Mouse (Mus musculus) intestine, embryonic 14.5 days (tissue): ENCODE measurements at regions not wholly inside any gene's neighbourhood (a gene's known extent, or its start where the extent isn't known, plus 50 kb on each side); places are given as distances from the start of the nearest gene placed in this dataset.

Experiments used
- ATAC-seq: fragments of 200-750 bp; cut with Nextera tagmentation; replicated peaks from 2 replicates; pipeline ENCODE4 v1.8.0; 2017; ENCODE audit warnings: low read depth, moderate number of reproducible peaks, moderate TSS enrichment, moderate library complexity; ENCODE audit not compliant: low FRiP score, low TSS enrichment
- DNase-seq: peaks from one replicate; pipeline ENCODE4 v3.0.0-alpha.2; 2018; ENCODE audit warnings: low spot score
- H3K27ac ChIP-seq: fragments of 300-500 bp; sonication (generic); 2 replicates; pipeline ENCODE4 v1.5.1; 2014; ENCODE audit warnings: low read depth, mild to moderate bottlenecking, control low read depth
- H3K27me3 ChIP-seq: fragments of 300-500 bp; sonication (generic); replicated peaks from 2 replicates; pipeline ENCODE4 v1.6.1; 2014; ENCODE audit warnings: low read length, control low read depth; ENCODE audit not compliant: control insufficient read depth, insufficient read depth
- H3K36me3 ChIP-seq: fragments of 300-500 bp; sonication (generic); 2 replicates; pipeline ENCODE4 v1.6.1; 2014; ENCODE audit warnings: low read length, control low read depth; ENCODE audit not compliant: control insufficient read depth, insufficient read depth
- H3K4me1 ChIP-seq: fragments of 300-500 bp; sonication (generic); replicated peaks from 2 replicates; pipeline ENCODE4 v1.6.1; 2014; ENCODE audit warnings: low read length, control low read depth, mixed read lengths; ENCODE audit not compliant: control insufficient read depth, insufficient read depth
- H3K4me2 ChIP-seq: fragments of 300-500 bp; sonication (generic); 2 replicates; pipeline ENCODE4 v1.6.1; 2014; ENCODE audit warnings: low read length
- H3K4me3 ChIP-seq: fragments of 300-500 bp; sonication (generic); 2 replicates; pipeline ENCODE4 v1.5.1; 2014; ENCODE audit warnings: low read depth, low read length, control low read depth, mixed read lengths
- H3K9ac ChIP-seq: fragments of 300-500 bp; sonication (generic); 2 replicates; pipeline ENCODE4 v1.6.1; 2014; ENCODE audit warnings: mild to moderate bottlenecking, low read length
- H3K9me3 ChIP-seq: fragments of 300-500 bp; sonication (generic); 2 replicates; pipeline ENCODE4 v1.6.1; 2016; ENCODE audit warnings: low read length, control low read depth; ENCODE audit not compliant: control insufficient read depth
- WGBS: fragments of 180-500 bp; shearing (Covaris S2); extraction: QIAGEN DNeasy Blood & Tissue Kit; methylation state at CpG from one replicate; pipeline ENCODE4 v1.1.7; 2014; 5-methylcytosine and 5-hydroxymethylcytosine counted together

DNA sequence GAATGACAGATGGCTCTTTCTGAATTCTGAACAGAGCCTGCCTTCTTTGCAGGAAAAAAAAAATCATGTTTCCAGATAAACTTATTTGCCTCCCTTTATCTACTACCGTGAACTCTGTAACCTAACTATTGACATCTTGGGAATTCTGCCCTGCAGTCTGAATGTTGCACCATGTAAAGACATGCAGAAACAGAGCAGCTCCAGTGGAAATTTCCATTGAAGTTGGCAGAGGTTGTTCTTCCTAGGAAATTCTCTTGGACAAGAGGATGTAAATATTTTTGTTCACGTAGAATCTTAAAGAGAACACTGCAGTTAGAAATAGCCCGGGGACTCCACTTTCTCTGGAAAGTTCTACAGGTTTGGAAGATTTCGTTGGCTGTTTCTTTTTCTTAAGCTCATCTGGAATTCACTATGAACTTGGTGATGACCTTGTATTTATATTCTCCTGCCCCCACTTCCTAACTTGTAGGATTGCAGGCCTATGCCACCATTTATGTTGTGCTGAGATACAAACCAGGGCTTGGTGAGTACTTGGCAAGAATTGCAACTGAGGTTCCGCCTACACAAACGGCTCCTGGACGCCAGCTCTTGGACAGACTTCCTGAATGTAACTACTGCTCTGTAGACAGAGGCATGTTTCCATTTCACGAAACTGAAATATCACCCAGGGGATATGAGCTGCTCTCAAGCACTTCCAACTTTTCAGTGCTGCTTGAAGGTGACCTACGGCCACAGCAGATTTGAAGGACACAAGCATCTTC lies 202.7 kb upstream of the Mocs1 start:
- H3K9ac ChIP-seq, result no peak overlapping the region
- H3K36me3 ChIP-seq, result no peaks in the 10 kb centered on the region
- H3K4me2 ChIP-seq, result no peak overlapping the region
- no peaks in the 10 kb centered on the region for H3K27me3 ChIP-seq
- 35% methylated on average over 9 of the region's 9 CpGs for WGBS
- H3K4me1 ChIP-seq, result peaks cover 13% of the 10 kb centered on the region
- DNase-seq (no peak), ATAC-seq (no peak)
- no peak overlapping the region; the same call in 1 of the 2 replicates for H3K27ac ChIP-seq
- no peaks in the 10 kb centered on the region for H3K9me3 ChIP-seq
- H3K4me3 ChIP-seq, result no peak overlapping the region

DNA sequence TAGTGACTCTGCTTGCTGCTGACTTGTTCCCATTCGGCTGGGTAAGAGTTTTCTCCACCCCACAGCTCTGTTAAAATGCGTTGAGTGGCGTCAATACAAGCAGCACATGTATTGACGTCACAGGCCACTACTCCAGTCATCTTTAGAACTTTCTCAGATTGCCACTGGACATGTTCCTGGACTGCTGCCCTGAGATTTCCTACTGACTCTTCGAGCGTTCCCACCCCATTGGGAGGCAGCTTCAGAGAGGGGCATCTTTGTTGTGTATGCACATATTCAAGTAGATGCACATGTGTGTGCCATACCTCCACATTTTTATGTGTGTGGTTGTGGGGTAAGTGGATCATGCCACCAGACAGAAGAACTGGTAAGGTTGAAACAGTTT lies 202.2 kb upstream of the Mocs1 start:
- no peaks in the 10 kb centered on the region for H3K36me3 ChIP-seq
- ATAC-seq, result no peak
- no peaks in the 10 kb centered on the region for H3K9me3 ChIP-seq
- H3K9ac ChIP-seq, result no peak overlapping the region
- no peaks in the 10 kb centered on the region for H3K27me3 ChIP-seq
- DNase-seq, result no peak
- no peak overlapping the region for H3K4me2 ChIP-seq
- no peak overlapping the region for H3K4me3 ChIP-seq
- H3K4me1 ChIP-seq, result peaks cover 13% of the 10 kb centered on the region
- WGBS, result 77% methylated on average over 6 of the region's 6 CpGs
- H3K27ac ChIP-seq, result no peak overlapping the region; the same call in 1 of the 2 replicates

DNA sequence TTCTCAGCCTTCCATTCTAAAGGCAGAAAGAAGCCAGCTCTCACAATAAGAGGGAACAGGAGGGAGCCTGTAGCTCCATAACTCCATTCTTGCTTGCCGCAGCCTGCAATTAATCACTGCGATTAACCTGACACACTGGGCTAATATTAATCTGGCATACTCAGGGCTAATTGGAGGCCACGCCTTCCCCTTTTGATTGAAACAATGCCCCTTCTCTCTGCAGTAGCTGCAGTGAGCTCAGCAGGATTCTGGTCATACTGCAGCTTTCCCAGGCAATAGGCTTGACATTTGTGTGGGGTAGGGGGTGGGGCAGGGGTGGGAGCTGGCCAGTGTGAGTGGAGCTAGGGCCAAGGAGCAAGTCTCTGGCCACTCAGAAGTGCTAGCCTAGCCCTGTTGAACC lies 196.9 kb upstream of the Mocs1 start:
- no peak overlapping the region for H3K9ac ChIP-seq
- no peaks in the 10 kb centered on the region for H3K9me3 ChIP-seq
- no peaks in the 10 kb centered on the region for H3K36me3 ChIP-seq
- DNase-seq, result no peak
- H3K4me3 ChIP-seq, result no peak overlapping the region
- no peaks in the 10 kb centered on the region for H3K27me3 ChIP-seq
- H3K4me2 ChIP-seq, result no peak overlapping the region
- no peak overlapping the region for H3K27ac ChIP-seq
- ATAC-seq, result 0 out of 2 replicates have a peak, but pooled peaks have one; percentile 47
- 69% methylated on average over 3 of the region's 3 CpGs for WGBS
- no peaks in the 10 kb centered on the region for H3K4me1 ChIP-seq

DNA sequence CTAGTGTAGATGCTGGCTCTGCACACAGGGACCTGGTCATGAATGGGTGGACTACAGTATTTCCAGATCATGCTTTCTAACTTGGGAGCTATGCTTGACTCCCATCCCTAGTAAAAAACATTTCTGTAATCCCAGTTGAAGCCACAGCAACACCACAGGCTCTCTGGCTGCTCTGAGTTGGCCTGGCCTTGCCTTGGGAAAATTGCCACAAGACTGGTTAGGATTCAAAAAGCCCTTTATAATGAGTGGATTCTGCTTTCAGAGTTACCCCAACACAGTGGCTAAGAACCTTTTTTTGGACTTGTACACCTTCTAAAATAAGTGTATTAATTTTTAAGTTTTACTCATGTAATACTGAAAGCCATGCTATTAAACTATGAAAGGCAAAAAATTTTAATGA lies 188.1 kb upstream of the Mocs1 start:
- H3K4me1 ChIP-seq, result peaks cover 9% of the 10 kb centered on the region; the same call in 1 of the 2 replicates
- ATAC-seq (no peak), DNase-seq (no peak)
- no peak overlapping the region for H3K27ac ChIP-seq
- H3K4me2 ChIP-seq, result no peak overlapping the region
- H3K9me3 ChIP-seq, result no peaks in the 10 kb centered on the region
- H3K27me3 ChIP-seq, result no peaks in the 10 kb centered on the region
- H3K4me3 ChIP-seq, result no peak overlapping the region
- H3K9ac ChIP-seq, result no peak overlapping the region
- H3K36me3 ChIP-seq, result no peaks in the 10 kb centered on the region

DNA sequence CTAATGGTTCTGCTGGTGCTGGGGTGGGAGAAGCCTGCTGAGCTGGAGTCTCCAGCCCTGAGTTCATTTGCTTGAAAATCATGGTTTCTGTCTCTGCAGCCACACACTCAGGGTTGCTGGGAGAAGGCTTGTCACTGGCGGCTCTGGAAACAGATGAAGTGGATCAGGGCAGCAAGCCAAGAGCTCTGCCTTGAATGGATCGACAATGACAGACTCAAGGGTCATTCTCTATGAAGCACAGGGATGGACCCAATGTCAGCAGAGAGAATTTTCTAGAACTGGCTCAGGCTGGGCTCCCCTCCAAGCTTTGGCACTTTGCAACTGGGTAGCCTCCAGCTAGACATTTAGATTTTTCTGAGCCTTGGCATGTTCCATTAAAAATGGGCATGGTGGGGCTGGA lies 184.7 kb upstream of the Mocs1 start:
- no peak overlapping the region for H3K4me3 ChIP-seq
- no peak overlapping the region for H3K9ac ChIP-seq
- peak overlapping the region; percentile 28; the same call in 1 of the 2 replicates for H3K27ac ChIP-seq
- DNase-seq (peak; percentile 61), ATAC-seq (peak; percentile 71)
- no peaks in the 10 kb centered on the region for H3K27me3 ChIP-seq
- H3K36me3 ChIP-seq, result no peaks in the 10 kb centered on the region
- H3K4me2 ChIP-seq, result no peak overlapping the region
- 32% methylated on average over 2 of the region's 2 CpGs for WGBS
- H3K9me3 ChIP-seq, result no peaks in the 10 kb centered on the region
- H3K4me1 ChIP-seq, result peaks cover 19% of the 10 kb centered on the region; the same call in 1 of the 2 replicates

DNA sequence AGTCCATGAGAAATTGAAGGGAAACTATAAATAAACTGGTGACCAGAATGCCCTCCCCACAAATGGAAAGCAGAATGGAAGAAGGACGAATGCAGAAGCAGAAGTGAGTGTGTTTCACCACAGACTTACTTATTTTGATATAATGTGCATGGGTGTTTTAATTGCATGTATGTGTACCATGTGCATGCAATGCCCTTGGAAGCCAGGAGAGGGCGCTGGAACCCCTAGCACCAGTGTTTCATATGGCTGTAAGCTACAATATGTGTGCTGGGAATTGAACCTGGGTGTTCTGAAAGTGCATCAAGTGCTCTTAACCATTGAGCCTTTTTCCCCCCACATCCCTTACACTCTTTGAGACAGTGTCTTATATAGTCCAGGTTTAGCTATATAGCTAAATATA lies 183.1 kb upstream of the Mocs1 start:
- Histone ChIP-seq H3K36me3 (no peaks in the 10 kb centered on the region), H3K4me2 (no peak overlapping the region), H3K4me3 (no peak overlapping the region), H3K27me3 (no peaks in the 10 kb centered on the region), H3K27ac (no peak overlapping the region), H3K4me1 (peaks cover 19% of the 10 kb centered on the region; the same call in 1 of the 2 replicates), H3K9me3 (no peaks in the 10 kb centered on the region), H3K9ac (no peak overlapping the region)
- 59% methylated on average over 2 of the region's 2 CpGs for WGBS
- no peak for DNase-seq
- no peak for ATAC-seq

DNA sequence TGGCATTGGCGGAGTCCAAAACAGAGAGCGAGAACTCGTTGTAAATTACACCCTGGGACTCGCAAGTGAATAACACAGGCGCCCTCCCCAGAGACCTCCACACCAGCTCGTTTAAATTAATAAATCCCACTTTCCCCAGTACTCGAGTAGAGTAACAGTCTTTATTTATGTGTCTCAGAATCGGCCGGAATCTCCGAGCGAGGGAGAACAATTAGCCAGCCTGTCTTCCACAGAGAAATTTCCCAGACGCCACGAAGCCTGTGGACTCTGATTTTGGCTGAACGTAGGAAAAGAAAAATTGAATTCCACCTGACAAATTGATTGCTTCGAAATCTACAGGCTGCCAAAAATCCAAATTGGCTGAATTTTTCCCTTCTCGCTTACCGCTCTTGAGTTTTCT lies 180.9 kb upstream of the Mocs1 start:
- H3K4me2 ChIP-seq, result peak overlapping the region; percentile 9; the same call in 1 of the 2 replicates
- H3K27ac ChIP-seq, result peak overlapping the region; percentile 12; the same call in 1 of the 2 replicates
- H3K27me3 ChIP-seq, result no peaks in the 10 kb centered on the region
- 22% methylated on average over 17 of the region's 17 CpGs for WGBS
- no peak overlapping the region for H3K9ac ChIP-seq
- H3K4me1 ChIP-seq, result peaks cover 19% of the 10 kb centered on the region; the same call in 1 of the 2 replicates
- ATAC-seq, result no peak
- DNase-seq, result no peak
- no peak overlapping the region for H3K4me3 ChIP-seq
- no peaks in the 10 kb centered on the region for H3K36me3 ChIP-seq
- H3K9me3 ChIP-seq, result no peaks in the 10 kb centered on the region

DNA sequence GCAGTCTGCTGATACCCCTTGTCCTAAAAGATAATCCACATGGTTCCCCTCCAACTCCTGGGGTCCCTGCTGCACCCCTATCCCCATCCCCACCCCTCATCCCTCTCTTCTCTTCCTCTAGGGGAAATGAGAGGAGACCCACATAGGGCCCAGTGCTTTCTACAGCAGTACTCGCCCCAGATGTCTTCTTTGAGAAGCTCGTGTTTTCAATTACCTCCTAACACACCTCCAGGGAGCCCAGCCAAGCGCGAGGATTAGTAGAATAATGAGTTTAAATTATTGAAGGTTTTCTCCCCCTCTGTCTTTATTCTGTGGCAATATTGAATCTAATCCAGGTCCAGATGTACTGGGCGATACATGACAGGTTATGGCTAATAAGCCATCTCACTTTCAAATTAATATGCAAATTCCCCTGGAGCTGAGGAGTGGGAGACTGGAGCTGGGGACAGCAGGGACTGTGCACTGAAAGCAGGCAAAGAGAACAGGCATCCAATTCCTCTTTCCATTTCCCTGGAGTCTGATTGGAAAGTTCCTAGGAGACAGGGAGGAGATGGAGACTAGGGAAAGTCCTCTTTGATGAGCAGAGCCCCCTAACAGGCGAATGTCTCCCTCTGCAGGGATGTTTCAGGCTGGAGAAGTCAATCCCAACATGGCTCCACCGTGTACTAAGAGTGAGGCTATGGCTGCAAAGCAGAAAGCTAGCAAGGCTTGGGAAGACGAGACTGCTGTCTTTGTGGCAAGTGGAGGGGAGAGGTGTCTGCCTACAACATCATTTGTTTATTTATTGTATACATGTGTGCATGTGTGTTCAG lies 177.2 kb upstream of the Mocs1 start:
- no peak overlapping the region for H3K27ac ChIP-seq
- DNase-seq, result no peak
- H3K36me3 ChIP-seq, result no peaks in the 10 kb centered on the region
- 65% methylated on average over 8 of the region's 8 CpGs for WGBS
- H3K9me3 ChIP-seq, result no peaks in the 10 kb centered on the region
- H3K4me1 ChIP-seq, result peaks cover 9% of the 10 kb centered on the region; the same call in 1 of the 2 replicates
- H3K4me3 ChIP-seq, result no peak overlapping the region
- H3K9ac ChIP-seq, result no peak overlapping the region
- no peak for ATAC-seq
- no peaks in the 10 kb centered on the region for H3K27me3 ChIP-seq
- H3K4me2 ChIP-seq, result no peak overlapping the region
